Mouse (Mus musculus): ENCODE data around the gene Akr1b3.

GRCm38 (mm10) chr6:34342476-34342875, 25.2 kb upstream of the Akr1b3 start:
- TF ChIP-seq CTCF (IDR thresholded peaks at IDR 0.05) (no peak), EP300 (IDR thresholded peaks at IDR 0.05) (no peak)

All from lung, postnatal 0 days (tissue).